20 mouse cellular contexts compared by ENCODE assay signal in the genomic region with DNA sequence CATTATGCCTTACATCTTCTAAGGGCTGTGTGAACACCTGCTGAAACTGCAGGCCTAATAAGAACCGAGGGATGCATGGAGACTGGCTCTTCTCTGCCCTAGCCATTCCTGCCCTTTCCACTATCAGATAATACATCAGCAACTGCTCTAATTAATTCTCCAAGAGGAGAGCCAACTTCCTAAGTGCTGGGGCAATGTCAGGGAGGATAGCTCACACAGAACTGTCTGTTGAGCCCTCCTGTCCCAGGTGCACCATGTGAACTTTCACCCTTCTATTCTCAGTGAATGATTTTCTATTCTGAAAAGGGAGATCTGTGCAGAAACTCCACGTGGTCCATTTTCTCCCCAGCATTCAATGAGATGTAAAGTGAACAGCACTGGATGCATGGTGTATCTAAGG.
DNase-seq lines count a peak whose midpoint lies in the region; ATAC-seq and TF ChIP-seq lines count a peak whose summit lies in the region.
"Had no signal": no experiment of that assay in that cellular context is flagged by ENCODE, and none has a peak within 500 bp of the region (broad histone marks: within the 10 kb centered on the region; RNA-seq: fewer than 3 reads in every experiment).

No protein-coding gene starts in this region.

- no peak for TF ChIP-seq CTCF in hindbrain, postnatal 0 days (IDR thresholded peaks at IDR 0.05; ENCODE audit: low read depth)
- TF ChIP-seq CTCF in lung, postnatal 0 days (IDR thresholded peaks at IDR 0.05), result no peak

- no peak overlapping the region for H3K27ac ChIP-seq in hindbrain, embryonic 11.5 days (ENCODE audit: low read depth, low read length)
- H3K27ac ChIP-seq in hindbrain, postnatal 0 days, result no peak overlapping the region
- H3K27ac ChIP-seq in kidney, embryonic 16.5 days (ENCODE audit: low read length), result peak overlapping the region; percentile 25; the same call in 1 of the 2 replicates
- H3K27ac ChIP-seq in midbrain, embryonic 13.5 days, result no peak overlapping the region
- H3K27ac ChIP-seq in midbrain, embryonic 14.5 days (replicated peaks; ENCODE audit: low read depth, low read length), result no peak overlapping the region
- H3K27ac ChIP-seq in midbrain, embryonic 16.5 days (ENCODE audit: low read length), result no peak overlapping the region
- H3K27ac ChIP-seq in lung, postnatal 0 days (ENCODE audit: low read length), result no peak overlapping the region
- H3K27ac ChIP-seq: embryonic facial prominence, embryonic 12.5 days; forebrain, embryonic 12.5 days had no signal

- no peaks in the 10 kb centered on the region for H3K36me3 ChIP-seq in hindbrain, embryonic 11.5 days (ENCODE audit: control insufficient read depth, insufficient read depth, low read length)
- H3K36me3 ChIP-seq in hindbrain, postnatal 0 days (ENCODE audit: insufficient read depth, low read length), result no peaks in the 10 kb centered on the region
- no peaks in the 10 kb centered on the region for H3K36me3 ChIP-seq in kidney, embryonic 16.5 days (ENCODE audit: insufficient read depth, low read length)
- no peaks in the 10 kb centered on the region for H3K36me3 ChIP-seq in midbrain, embryonic 13.5 days
- H3K36me3 ChIP-seq in midbrain, embryonic 14.5 days (ENCODE audit: control insufficient read depth, insufficient read depth, low read length), result no peaks in the 10 kb centered on the region
- H3K36me3 ChIP-seq in midbrain, embryonic 16.5 days (ENCODE audit: control insufficient read depth, insufficient read depth, low read length), result no peaks in the 10 kb centered on the region
- no peaks in the 10 kb centered on the region for H3K36me3 ChIP-seq in lung, postnatal 0 days (ENCODE audit: insufficient read depth, low read length)
- H3K36me3 ChIP-seq: embryonic facial prominence, embryonic 12.5 days; forebrain, embryonic 12.5 days had no signal

- H3K27me3 ChIP-seq in hindbrain, embryonic 11.5 days (ENCODE audit: control insufficient read depth, insufficient read depth, low read length), result no peaks in the 10 kb centered on the region
- no peaks in the 10 kb centered on the region for H3K27me3 ChIP-seq in hindbrain, postnatal 0 days (ENCODE audit: insufficient read depth, low read length)
- no peaks in the 10 kb centered on the region for H3K27me3 ChIP-seq in kidney, embryonic 16.5 days (ENCODE audit: insufficient read depth, low read length)
- H3K27me3 ChIP-seq in midbrain, embryonic 13.5 days, result no peaks in the 10 kb centered on the region
- H3K27me3 ChIP-seq in midbrain, embryonic 14.5 days (ENCODE audit: control insufficient read depth, insufficient read depth, low read length), result no peaks in the 10 kb centered on the region
- H3K27me3 ChIP-seq in midbrain, embryonic 16.5 days (ENCODE audit: control insufficient read depth, insufficient read depth, low read depth, low read length), result no peaks in the 10 kb centered on the region
- H3K27me3 ChIP-seq in lung, postnatal 0 days (replicated peaks; ENCODE audit: insufficient read depth, low read length), result no peaks in the 10 kb centered on the region
- H3K27me3 ChIP-seq: CH12.LX; embryonic facial prominence, embryonic 12.5 days; forebrain, embryonic 12.5 days had no signal

- peak; percentile 33; the same call in 1 of the 2 replicates for ATAC-seq in hindbrain, embryonic 11.5 days (ENCODE audit: low FRiP score)
- no peak for ATAC-seq in hindbrain, postnatal 0 days
- ATAC-seq in kidney, embryonic 16.5 days (ENCODE audit: low FRiP score, low TSS enrichment), result peak; percentile 47; the same call in 1 of the 2 replicates
- ATAC-seq in midbrain, embryonic 13.5 days, result peak; percentile 37; the same call in 1 of the 2 replicates
- no peak for ATAC-seq in midbrain, embryonic 14.5 days (ENCODE audit: low FRiP score, low TSS enrichment)
- peak; percentile 9; the same call in 1 of the 2 replicates for ATAC-seq in midbrain, embryonic 16.5 days
- ATAC-seq in lung, postnatal 0 days, result no peak
- ATAC-seq: intestine, embryonic 16.5 days had no signal

- no peaks in the 10 kb centered on the region for H3K9me3 ChIP-seq in hindbrain, embryonic 11.5 days (ENCODE audit: control insufficient read depth, low read length)
- no peaks in the 10 kb centered on the region for H3K9me3 ChIP-seq in hindbrain, postnatal 0 days (ENCODE audit: low read length)
- H3K9me3 ChIP-seq in kidney, embryonic 16.5 days (ENCODE audit: low read length), result no peaks in the 10 kb centered on the region
- no peaks in the 10 kb centered on the region for H3K9me3 ChIP-seq in midbrain, embryonic 13.5 days
- no peaks in the 10 kb centered on the region for H3K9me3 ChIP-seq in midbrain, embryonic 14.5 days (ENCODE audit: control insufficient read depth, low read length)
- no peaks in the 10 kb centered on the region for H3K9me3 ChIP-seq in midbrain, embryonic 16.5 days (replicated peaks; ENCODE audit: control insufficient read depth, low read length, poor library complexity, severe bottlenecking)
- H3K9me3 ChIP-seq in lung, postnatal 0 days (ENCODE audit: low read length), result no peaks in the 10 kb centered on the region
- H3K9me3 ChIP-seq: embryonic facial prominence, embryonic 12.5 days; forebrain, embryonic 12.5 days had no signal

- no peak for TF ChIP-seq EP300 in lung, postnatal 0 days (IDR thresholded peaks at IDR 0.05)

- H3K4me2 ChIP-seq in hindbrain, embryonic 11.5 days (replicated peaks; ENCODE audit: low read depth, low read length), result no peak overlapping the region
- no peak overlapping the region for H3K4me2 ChIP-seq in hindbrain, postnatal 0 days (ENCODE audit: low read depth, low read length)
- no peak overlapping the region for H3K4me2 ChIP-seq in kidney, embryonic 16.5 days (replicated peaks; ENCODE audit: low read depth, low read length)
- H3K4me2 ChIP-seq in midbrain, embryonic 13.5 days (replicated peaks), result no peak overlapping the region
- no peak overlapping the region for H3K4me2 ChIP-seq in midbrain, embryonic 14.5 days (ENCODE audit: low read length)
- H3K4me2 ChIP-seq in midbrain, embryonic 16.5 days (ENCODE audit: low read length), result no peak overlapping the region
- H3K4me2 ChIP-seq in lung, postnatal 0 days (replicated peaks; ENCODE audit: low read depth, low read length), result no peak overlapping the region
- H3K4me2 ChIP-seq: embryonic facial prominence, embryonic 12.5 days; forebrain, embryonic 12.5 days had no signal

- H3K4me3 ChIP-seq in hindbrain, embryonic 11.5 days (ENCODE audit: low read depth, low read length), result no peak overlapping the region
- no peak overlapping the region for H3K4me3 ChIP-seq in hindbrain, postnatal 0 days (ENCODE audit: low read length)
- no peak overlapping the region for H3K4me3 ChIP-seq in kidney, embryonic 16.5 days (ENCODE audit: low read length)
- H3K4me3 ChIP-seq in midbrain, embryonic 13.5 days (replicated peaks), result no peak overlapping the region
- H3K4me3 ChIP-seq in midbrain, embryonic 14.5 days (replicated peaks; ENCODE audit: low read depth, low read length), result no peak overlapping the region
- no peak overlapping the region for H3K4me3 ChIP-seq in midbrain, embryonic 16.5 days (ENCODE audit: low read depth, low read length)
- no peak overlapping the region for H3K4me3 ChIP-seq in lung, postnatal 0 days (ENCODE audit: low read depth, low read length)
- H3K4me3 ChIP-seq: embryonic facial prominence, embryonic 12.5 days; forebrain, embryonic 12.5 days had no signal

- no peak overlapping the region for H3K9ac ChIP-seq in hindbrain, embryonic 11.5 days (ENCODE audit: low read depth, low read length)
- H3K9ac ChIP-seq in hindbrain, postnatal 0 days (replicated peaks; ENCODE audit: low read length), result no peak overlapping the region
- H3K9ac ChIP-seq in kidney, embryonic 16.5 days (replicated peaks; ENCODE audit: low read length), result no peak overlapping the region
- no peak overlapping the region for H3K9ac ChIP-seq in midbrain, embryonic 13.5 days (replicated peaks)
- H3K9ac ChIP-seq in midbrain, embryonic 14.5 days (replicated peaks; ENCODE audit: low read length), result no peak overlapping the region
- no peak overlapping the region for H3K9ac ChIP-seq in midbrain, embryonic 16.5 days (ENCODE audit: low read depth, low read length)
- H3K9ac ChIP-seq in lung, postnatal 0 days (replicated peaks; ENCODE audit: low read depth), result no peak overlapping the region
- H3K9ac ChIP-seq: embryonic facial prominence, embryonic 12.5 days; forebrain, embryonic 12.5 days had no signal

- no peak for DNase-seq in hindbrain, embryonic 11.5 days (ENCODE audit: low spot score)
- no peak for DNase-seq in hindbrain, postnatal 0 days (ENCODE audit: low spot score)
- no peak for DNase-seq in kidney, postnatal 10 days
- no peak for DNase-seq in midbrain, embryonic 14.5 days
- no peak for DNase-seq in lung, postnatal 0 days (ENCODE audit: low spot score)
- DNase-seq: adrenal gland, postnatal 14 days; cerebellum, adult 11-12 months; cerebellum, adult 9-10 months; cerebellum, postnatal 25 days; gastrocnemius, postnatal 36 days; heart, adult 11 months; heart, postnatal 10 days; heart, postnatal 4 days had no signal

- 37% methylated on average over 2 of the region's 2 CpGs for WGBS in hindbrain, embryonic 11.5 days
- 24% methylated on average over 2 of the region's 2 CpGs for WGBS in hindbrain, postnatal 0 days
- WGBS in kidney, embryonic 16.5 days, result 30% methylated on average over 2 of the region's 2 CpGs
- 28% methylated on average over 2 of the region's 2 CpGs for WGBS in midbrain, embryonic 13.5 days
- WGBS in midbrain, embryonic 14.5 days, result 10% methylated on average over 2 of the region's 2 CpGs
- 21% methylated on average over 2 of the region's 2 CpGs for WGBS in midbrain, embryonic 16.5 days
- WGBS in lung, postnatal 0 days, result 54% methylated on average over 2 of the region's 2 CpGs

- no peaks in the 10 kb centered on the region for H3K4me1 ChIP-seq in hindbrain, embryonic 11.5 days (replicated peaks; ENCODE audit: control insufficient read depth, insufficient read depth, low read length)
- no peaks in the 10 kb centered on the region for H3K4me1 ChIP-seq in hindbrain, postnatal 0 days (ENCODE audit: insufficient read depth, low read length)
- H3K4me1 ChIP-seq in kidney, embryonic 16.5 days (ENCODE audit: insufficient read depth, low read length), result peaks cover 7% of the 10 kb centered on the region; the same call in 1 of the 2 replicates
- H3K4me1 ChIP-seq in midbrain, embryonic 13.5 days (replicated peaks), result 0 out of 2 replicates have a peak, but pooled peaks cover 4% of the 10 kb centered on the region
- H3K4me1 ChIP-seq in midbrain, embryonic 14.5 days (ENCODE audit: control insufficient read depth, insufficient read depth, low read length), result 0 out of 2 replicates have a peak, but pooled peaks cover 4% of the 10 kb centered on the region
- peaks cover 9% of the 10 kb centered on the region; the same call in 1 of the 2 replicates for H3K4me1 ChIP-seq in midbrain, embryonic 16.5 days (ENCODE audit: control insufficient read depth, insufficient read depth, low read length)
- no peaks in the 10 kb centered on the region for H3K4me1 ChIP-seq in lung, postnatal 0 days (ENCODE audit: insufficient read depth, low read depth, low read length)

Comparison
In these comparisons a context has a peak if more than half of its experiments do, and no peak if none do; other contexts are left out.
1. ATAC-seq: peak in hindbrain, embryonic 11.5 days (single experiment), kidney, embryonic 16.5 days (single experiment), midbrain, embryonic 13.5 days (single experiment) and midbrain, embryonic 16.5 days (single experiment); none in hindbrain, postnatal 0 days (single experiment), midbrain, embryonic 14.5 days (single experiment) and lung, postnatal 0 days (single experiment).